ENCODE assay signal across 8 mouse cellular contexts in genomic region chr9:65695646-65696045, GRCm38 (mm10). TPM values are rescaled to one million over a fixed set of nuclear protein-coding genes. Genes with fewer than 3 reads are reported as not detected.
DNase-seq lines count a peak whose midpoint lies in the region; ATAC-seq and TF ChIP-seq lines count a peak whose summit lies in the region.

No protein-coding gene starts in this region.

- H3K9me3 ChIP-seq in hindbrain, embryonic 15.5 days = no peaks in the 10 kb centered on the region
- no peaks in the 10 kb centered on the region for H3K9me3 ChIP-seq in hindbrain, embryonic 12.5 days (replicated peaks)

- no peak overlapping the region for H3K4me3 ChIP-seq in hindbrain, embryonic 15.5 days
- H3K4me3 ChIP-seq in hindbrain, embryonic 12.5 days = no peak overlapping the region
- H3K4me3 ChIP-seq in embryonic fibroblast, embryonic 13.5 days (ENCODE audit: insufficient read depth, low read length) = no peak overlapping the region
- no peak overlapping the region for H3K4me3 ChIP-seq in thymus, adult 2 months (ENCODE audit: control insufficient read depth, insufficient read depth, low read length)

- no peak for TF ChIP-seq CTCF in embryonic fibroblast, embryonic 13.5 days (IDR thresholded peaks at IDR 0.05; ENCODE audit: borderline replicate concordance, insufficient read depth, low read length)
- no peak for TF ChIP-seq CTCF in thymus, adult 2 months (IDR thresholded peaks at IDR 0.05; ENCODE audit: borderline replicate concordance, control insufficient read depth, extremely low read depth, insufficient read depth, low read length, poor library complexity)

- H3K27ac ChIP-seq in hindbrain, embryonic 15.5 days (replicated peaks) = peak overlapping the region; percentile 42; the same call in 1 of the 2 replicates
- no peak overlapping the region for H3K27ac ChIP-seq in hindbrain, embryonic 12.5 days
- peak overlapping the region; percentile 22; the same call in 1 of the 2 replicates for H3K27ac ChIP-seq in embryonic fibroblast, embryonic 13.5 days (ENCODE audit: insufficient read depth, low read length)
- H3K27ac ChIP-seq in thymus, adult 2 months (ENCODE audit: control insufficient read depth, insufficient read depth, low read length) = no peak overlapping the region

- H3K4me2 ChIP-seq in hindbrain, embryonic 15.5 days = no peak overlapping the region
- H3K4me2 ChIP-seq in hindbrain, embryonic 12.5 days (replicated peaks) = no peak overlapping the region

- H3K4me1 ChIP-seq in hindbrain, embryonic 15.5 days (replicated peaks) = peaks cover 15% of the 10 kb centered on the region
- H3K4me1 ChIP-seq in hindbrain, embryonic 12.5 days = peaks cover 32% of the 10 kb centered on the region
- H3K4me1 ChIP-seq in embryonic fibroblast, embryonic 13.5 days (ENCODE audit: control insufficient read depth, insufficient read depth, low read length) = no peaks in the 10 kb centered on the region
- H3K4me1 ChIP-seq in thymus, adult 2 months (replicated peaks; ENCODE audit: control insufficient read depth, insufficient read depth, low read length) = no peaks in the 10 kb centered on the region

- DNase-seq in adrenal gland, postnatal 10 days = peak; percentile 46
- DNase-seq in kidney, postnatal 10 days = peak; percentile 41
- DNase-seq in lung, postnatal 25 days (ENCODE audit: low spot score) = peak; percentile 54
- DNase-seq in spleen, postnatal 36 days (ENCODE audit: low spot score in 2 of 2) = no peak
- no peak for DNase-seq in thymus, adult 2 months

- peaks cover 32% of the 10 kb centered on the region for H3K36me3 ChIP-seq in hindbrain, embryonic 15.5 days
- H3K36me3 ChIP-seq in hindbrain, embryonic 12.5 days = peaks cover 69% of the 10 kb centered on the region
- H3K36me3 ChIP-seq in thymus, adult 2 months (ENCODE audit: control insufficient read depth, insufficient read depth, low read length) = peaks cover 11% of the 10 kb centered on the region; the same call in 1 of the 2 replicates

- ATAC-seq in hindbrain, embryonic 15.5 days (ENCODE audit: low FRiP score, low read depth) = no peak
- no peak for ATAC-seq in hindbrain, embryonic 12.5 days (ENCODE audit: low FRiP score)

- WGBS in hindbrain, embryonic 15.5 days = 64% methylated on average over 3 of the region's 3 CpGs
- WGBS in hindbrain, embryonic 12.5 days = 79% methylated on average over 3 of the region's 3 CpGs
- 92% methylated on average over 3 of the region's 3 CpGs for WGBS in thymus, adult 2 months

- H3K9ac ChIP-seq in hindbrain, embryonic 15.5 days = no peak overlapping the region
- no peak overlapping the region for H3K9ac ChIP-seq in hindbrain, embryonic 12.5 days

- no peaks in the 10 kb centered on the region for H3K27me3 ChIP-seq in hindbrain, embryonic 15.5 days
- H3K27me3 ChIP-seq in hindbrain, embryonic 12.5 days = no peaks in the 10 kb centered on the region
- no peaks in the 10 kb centered on the region for H3K27me3 ChIP-seq in thymus, adult 2 months (ENCODE audit: control insufficient read depth, insufficient read depth, low read length)

- no peak for TF ChIP-seq POLR2A in embryonic fibroblast, embryonic 13.5 days (IDR thresholded peaks at IDR 0.05; ENCODE audit: low read depth, low read length)
- no peak for TF ChIP-seq POLR2A in thymus, adult 2 months (IDR thresholded peaks at IDR 0.05; ENCODE audit: control insufficient read depth, extremely low read depth, insufficient read depth, low read length, poor library complexity)

RNA-seq across cellular contexts. Expression of gene Oaz2, which starts 27.8 kb away (rescaled TPM):
- polyA plus RNA-seq in hindbrain, embryonic 15.5 days (2015; fragmentation: Nextera tagmentation; extraction: Ambion mirVana) = 404 and 429 TPM in 2 replicates
- 312 and 323 TPM in 2 replicates for polyA plus RNA-seq in hindbrain, embryonic 12.5 days (2016; fragmentation: Nextera tagmentation; extraction: Ambion mirVana)
- total RNA-seq in adrenal gland, postnatal 10 days (2021) = 100 to 1,000 TPM; 148 to 194 TPM
- 88.1 and 93.0 TPM in 2 replicates for polyA plus RNA-seq in embryonic fibroblast, embryonic 13.5 days (2011; ENCODE audit: insufficient read length, low read depth, missing spikeins)
- polyA plus RNA-seq in thymus, adult 2 months (2012; rRNA removed) = 58.6 and 68.1 TPM in 2 replicates

Comparison
In these comparisons a context has a peak if more than half of its experiments do, and no peak if none do; other contexts are left out.
1. H3K27ac ChIP-seq: peak in hindbrain, embryonic 15.5 days (single experiment) and embryonic fibroblast, embryonic 13.5 days (single experiment); none in hindbrain, embryonic 12.5 days (single experiment) and thymus, adult 2 months (single experiment).
2. DNase-seq: peak in adrenal gland, postnatal 10 days (single experiment), kidney, postnatal 10 days (single experiment) and lung, postnatal 25 days (single experiment); none in spleen, postnatal 36 days (0 of 2) and thymus, adult 2 months (single experiment).